16 mouse cellular contexts compared by ENCODE assay signal in the genomic region with DNA sequence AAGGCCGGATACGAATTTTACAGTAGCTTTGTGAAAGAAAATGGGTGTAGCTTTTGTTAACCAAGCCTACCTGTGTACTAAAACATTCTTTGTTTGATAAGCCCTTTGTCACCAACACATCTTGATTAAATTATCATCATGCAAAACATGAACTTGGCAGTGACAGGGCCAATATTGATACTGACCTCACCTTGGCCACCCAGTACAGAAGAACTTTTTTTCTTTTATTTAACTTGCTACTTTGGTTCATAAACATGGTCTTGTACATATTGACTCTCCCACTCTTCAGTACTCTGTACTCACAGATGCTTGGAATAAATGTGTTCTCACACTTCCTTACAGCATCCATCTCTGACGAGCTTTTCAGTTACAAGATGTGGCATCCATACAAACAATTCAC.
"Had no signal": no experiment of that assay in that cellular context is flagged by ENCODE, and none has a peak within 500 bp of the region (broad histone marks: within the 10 kb centered on the region; RNA-seq: fewer than 3 reads in every experiment).

No protein-coding gene starts in this region.

- H3K4me1 ChIP-seq: neural tube, embryonic 12.5 days; neural tube, embryonic 13.5 days; neural tube, embryonic 15.5 days; stomach, embryonic 15.5 days had no signal

- H3K27ac ChIP-seq: neural tube, embryonic 12.5 days; neural tube, embryonic 13.5 days; neural tube, embryonic 15.5 days; stomach, embryonic 15.5 days had no signal

- H3K4me2 ChIP-seq: neural tube, embryonic 12.5 days; neural tube, embryonic 13.5 days; neural tube, embryonic 15.5 days; stomach, embryonic 15.5 days had no signal

- H3K4me3 ChIP-seq: neural tube, embryonic 12.5 days; neural tube, embryonic 13.5 days; neural tube, embryonic 15.5 days; stomach, embryonic 15.5 days had no signal

- H3K36me3 ChIP-seq: neural tube, embryonic 12.5 days; neural tube, embryonic 13.5 days; neural tube, embryonic 15.5 days; stomach, embryonic 15.5 days had no signal

- H3K9ac ChIP-seq: neural tube, embryonic 12.5 days; neural tube, embryonic 13.5 days; neural tube, embryonic 15.5 days; stomach, embryonic 15.5 days had no signal

- H3K27me3 ChIP-seq: neural tube, embryonic 12.5 days; neural tube, embryonic 13.5 days; neural tube, embryonic 15.5 days; stomach, embryonic 15.5 days had no signal

- H3K9me3 ChIP-seq: neural tube, embryonic 12.5 days; neural tube, embryonic 13.5 days; neural tube, embryonic 15.5 days; stomach, embryonic 15.5 days had no signal

- DNase-seq: retina, postnatal 1 day; right cerebral cortex, adult 18-20 months; right cerebral cortex, postnatal 14 days; right cerebral cortex, postnatal 25 days; right cerebral cortex, postnatal 4 days; spleen, adult 18-20 months; thymus, adult 18-20 months; thymus, adult 2 months; thymus, postnatal 14 days; thymus, postnatal 25 days; thymus, postnatal 36 days; thymus, postnatal 4 days had no signal
